Mouse (Mus musculus): ENCODE data around the gene Nxpe3. TPM values are rescaled to one million over a fixed set of nuclear protein-coding genes. Genes with fewer than 3 reads are reported as not detected.

Nxpe3 gene
- polyA plus RNA-seq, 1 experiment from 2014 or later, result 2.1 TPM

DNA sequence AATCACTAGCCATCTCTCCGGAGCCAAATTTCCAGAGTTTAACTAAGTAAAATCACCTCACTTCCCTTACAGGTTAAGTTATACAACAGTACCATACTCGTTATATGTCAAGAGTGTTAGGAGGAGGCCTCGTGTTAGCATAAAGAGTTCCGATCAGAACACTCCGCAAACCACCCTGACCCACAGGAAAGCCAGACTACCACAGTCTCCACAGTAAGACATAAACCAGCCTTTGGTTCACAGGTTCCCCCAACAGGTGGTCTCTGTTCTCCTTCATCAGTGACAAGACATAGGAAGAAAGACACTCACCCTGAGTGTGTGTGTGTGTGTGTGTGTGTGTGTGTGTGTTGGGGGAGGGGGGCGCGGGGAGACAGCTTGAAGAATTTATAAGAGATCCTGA is 3.7 kb downstream of the Nxpe3 start:
- Histone ChIP-seq H3K9ac (replicated peaks; ENCODE audit: low read length) (no peak overlapping the region), H3K36me3 (ENCODE audit: insufficient read depth, low read length) (peaks cover 7% of the 10 kb centered on the region), H3K27me3 (ENCODE audit: insufficient read depth, low read length) (no peaks in the 10 kb centered on the region), H3K4me3 (ENCODE audit: low read length) (no peak overlapping the region), H3K27ac (ENCODE audit: low read length) (no peak overlapping the region), H3K9me3 (ENCODE audit: low read length) (no peaks in the 10 kb centered on the region), H3K4me2 (replicated peaks; ENCODE audit: low read depth, low read length) (no peak overlapping the region), H3K4me1 (ENCODE audit: insufficient read depth, low read length) (peaks cover 8% of the 10 kb centered on the region)
- no peak for ATAC-seq (ENCODE audit: low FRiP score, low TSS enrichment)
- WGBS, result 93% methylated on average over 7 of the region's 7 CpGs

- Histone ChIP-seq H3K36me3 (ENCODE audit: insufficient read depth, low read length) (peaks cover 7% of the 10 kb centered on the region), H3K27me3 (ENCODE audit: insufficient read depth, low read length) (no peaks in the 10 kb centered on the region), H3K4me1 (ENCODE audit: insufficient read depth, low read length) (peaks cover 8% of the 10 kb centered on the region), H3K27ac (ENCODE audit: low read length) (no peak overlapping the region), H3K9me3 (ENCODE audit: low read length) (no peaks in the 10 kb centered on the region), H3K4me3 (ENCODE audit: low read length) (no peak overlapping the region), H3K4me2 (replicated peaks; ENCODE audit: low read depth, low read length) (no peak overlapping the region), H3K9ac (replicated peaks; ENCODE audit: low read length) (no peak overlapping the region)
- no peak for ATAC-seq (ENCODE audit: low FRiP score, low TSS enrichment)
- 81% methylated on average over 19 of the region's 19 CpGs for WGBS
Observed at GRCm38 (mm10) chr16:55890346-55891136, 4.5 kb downstream of the Nxpe3 start.

GRCm38 (mm10) chr16:55889451-55889850 is 5.6 kb downstream of the Nxpe3 start:
- WGBS, result 82% methylated on average over 3 of the region's 3 CpGs
- Histone ChIP-seq H3K36me3 (ENCODE audit: insufficient read depth, low read length) (peaks cover 7% of the 10 kb centered on the region), H3K4me2 (replicated peaks; ENCODE audit: low read depth, low read length) (no peak overlapping the region), H3K27me3 (ENCODE audit: insufficient read depth, low read length) (no peaks in the 10 kb centered on the region), H3K27ac (ENCODE audit: low read length) (no peak overlapping the region), H3K9ac (replicated peaks; ENCODE audit: low read length) (no peak overlapping the region), H3K4me3 (ENCODE audit: low read length) (no peak overlapping the region), H3K9me3 (ENCODE audit: low read length) (no peaks in the 10 kb centered on the region), H3K4me1 (ENCODE audit: insufficient read depth, low read length) (peaks cover 6% of the 10 kb centered on the region)
- ATAC-seq (ENCODE audit: low FRiP score, low TSS enrichment), result no peak

DNA sequence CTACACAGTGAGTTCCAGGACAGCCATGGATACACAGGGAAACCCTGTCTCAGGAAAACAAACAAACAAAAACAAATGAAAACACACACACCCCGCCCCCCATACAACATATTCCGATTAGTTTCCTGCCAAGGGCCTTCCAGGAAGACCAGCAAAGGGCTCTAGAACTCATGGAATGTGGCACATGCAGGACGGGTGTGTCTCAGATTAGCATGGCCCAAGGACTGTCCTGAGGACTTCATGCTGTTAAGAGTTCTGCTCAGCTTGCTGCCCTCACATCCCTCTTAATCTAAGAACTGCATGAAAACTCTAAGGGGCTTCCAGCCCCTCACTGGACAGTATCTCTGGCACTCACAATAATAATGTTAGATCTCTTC is 6.5 kb downstream of the Nxpe3 start:
- Histone ChIP-seq H3K27ac (ENCODE audit: low read length) (no peak overlapping the region), H3K27me3 (ENCODE audit: insufficient read depth, low read length) (no peaks in the 10 kb centered on the region), H3K9me3 (ENCODE audit: low read length) (no peaks in the 10 kb centered on the region), H3K4me1 (ENCODE audit: insufficient read depth, low read length) (no peaks in the 10 kb centered on the region; the same call in 1 of the 2 replicates), H3K9ac (replicated peaks; ENCODE audit: low read length) (no peak overlapping the region), H3K4me3 (ENCODE audit: low read length) (no peak overlapping the region), H3K4me2 (replicated peaks; ENCODE audit: low read depth, low read length) (no peak overlapping the region), H3K36me3 (ENCODE audit: insufficient read depth, low read length) (peaks cover 8% of the 10 kb centered on the region)
- WGBS, result 73% methylated on average over 3 of the region's 3 CpGs
- ATAC-seq (ENCODE audit: low FRiP score, low TSS enrichment), result no peak

- no peak overlapping the region for H3K9ac ChIP-seq (replicated peaks; ENCODE audit: low read length)
- no peaks in the 10 kb centered on the region for H3K27me3 ChIP-seq (ENCODE audit: insufficient read depth, low read length)
- no peaks in the 10 kb centered on the region for H3K4me1 ChIP-seq (ENCODE audit: insufficient read depth, low read length)
- no peak for ATAC-seq (ENCODE audit: low FRiP score, low TSS enrichment)
- H3K27ac ChIP-seq (ENCODE audit: low read length), result no peak overlapping the region; the same call in 1 of the 2 replicates
- peaks cover 12% of the 10 kb centered on the region for H3K36me3 ChIP-seq (ENCODE audit: insufficient read depth, low read length)
- WGBS, result 60% methylated on average over 7 of the region's 7 CpGs
- H3K9me3 ChIP-seq (ENCODE audit: low read length), result no peaks in the 10 kb centered on the region
- H3K4me3 ChIP-seq (ENCODE audit: low read length), result no peak overlapping the region
- H3K4me2 ChIP-seq (replicated peaks; ENCODE audit: low read depth, low read length), result no peak overlapping the region
Observed at GRCm38 (mm10) chr16:55887814-55888583, 7.1 kb downstream of the Nxpe3 start.

DNA sequence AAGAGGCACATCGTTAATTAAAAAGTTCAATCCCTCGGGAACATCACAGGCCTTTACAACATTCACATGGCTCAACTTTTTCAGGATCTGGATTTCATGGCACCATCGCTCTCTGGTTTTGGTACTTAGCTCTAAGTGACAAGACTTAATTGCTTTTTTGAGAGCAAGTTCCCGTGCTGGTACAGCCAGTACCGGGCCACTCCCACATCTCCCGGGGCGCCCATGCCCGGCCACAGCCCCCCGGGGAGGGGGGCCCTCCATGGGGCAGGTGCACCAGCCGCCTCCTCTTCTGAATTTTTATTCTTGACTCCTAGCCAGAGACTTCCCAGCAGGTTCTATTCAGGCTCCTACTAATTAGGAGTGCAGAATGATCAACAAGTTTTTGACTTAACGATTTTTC is 10.8 kb downstream of the Nxpe3 start:
- no peak for ATAC-seq (ENCODE audit: low FRiP score, low TSS enrichment)
- H3K4me1 ChIP-seq (ENCODE audit: insufficient read depth, low read length), result no peaks in the 10 kb centered on the region
- 79% methylated on average over 11 of the region's 11 CpGs for WGBS

GRCm38 (mm10) chr16:55876025-55876424 is 19.1 kb downstream of the Nxpe3 start:
- H3K9ac ChIP-seq (replicated peaks; ENCODE audit: low read length), result no peak overlapping the region
- no peaks in the 10 kb centered on the region for H3K4me1 ChIP-seq (ENCODE audit: insufficient read depth, low read length)
- no peak overlapping the region for H3K27ac ChIP-seq (ENCODE audit: low read length)
- H3K36me3 ChIP-seq (ENCODE audit: insufficient read depth, low read length), result no peaks in the 10 kb centered on the region
- H3K4me2 ChIP-seq (replicated peaks; ENCODE audit: low read depth, low read length), result no peak overlapping the region
- no peaks in the 10 kb centered on the region for H3K27me3 ChIP-seq (ENCODE audit: insufficient read depth, low read length)
- no peak for ATAC-seq (ENCODE audit: low FRiP score, low TSS enrichment)
- no peaks in the 10 kb centered on the region for H3K9me3 ChIP-seq (ENCODE audit: low read length)
- no peak overlapping the region for H3K4me3 ChIP-seq (ENCODE audit: low read length)
- WGBS, result 53% methylated on average over 6 of the region's 6 CpGs

More for the DNA sequence above, 10.8 kb downstream of the Nxpe3 start:
- no peak overlapping the region for H3K27ac ChIP-seq (ENCODE audit: low read length)
- H3K4me2 ChIP-seq (replicated peaks; ENCODE audit: low read depth, low read length), result no peak overlapping the region
- no peaks in the 10 kb centered on the region for H3K9me3 ChIP-seq (ENCODE audit: low read length)
- no peak overlapping the region for H3K4me3 ChIP-seq (ENCODE audit: low read length)
- H3K36me3 ChIP-seq (ENCODE audit: insufficient read depth, low read length), result peaks cover 11% of the 10 kb centered on the region
- H3K27me3 ChIP-seq (ENCODE audit: insufficient read depth, low read length), result no peaks in the 10 kb centered on the region
- no peak overlapping the region for H3K9ac ChIP-seq (replicated peaks; ENCODE audit: low read length)

GRCm38 (mm10) chr16:55863832-55864231 is 31.3 kb downstream of the Nxpe3 start:
- Histone ChIP-seq H3K9ac (replicated peaks; ENCODE audit: low read length) (no peak overlapping the region), H3K4me2 (replicated peaks; ENCODE audit: low read depth, low read length) (no peak overlapping the region), H3K36me3 (ENCODE audit: insufficient read depth, low read length) (0 out of 2 replicates have a peak, but pooled peaks cover 8% of the 10 kb centered on the region), H3K9me3 (ENCODE audit: low read length) (no peaks in the 10 kb centered on the region), H3K4me1 (ENCODE audit: insufficient read depth, low read length) (no peaks in the 10 kb centered on the region), H3K27me3 (ENCODE audit: insufficient read depth, low read length) (no peaks in the 10 kb centered on the region), H3K4me3 (ENCODE audit: low read length) (no peak overlapping the region), H3K27ac (ENCODE audit: low read length) (no peak overlapping the region)
- ATAC-seq (ENCODE audit: low FRiP score, low TSS enrichment), result no peak
- WGBS, result 65% methylated on average over 4 of the region's 4 CpGs

- Histone ChIP-seq H3K4me2 (replicated peaks; ENCODE audit: low read depth, low read length) (no peak overlapping the region), H3K27me3 (ENCODE audit: insufficient read depth, low read length) (no peaks in the 10 kb centered on the region), H3K9ac (replicated peaks; ENCODE audit: low read length) (no peak overlapping the region), H3K4me3 (ENCODE audit: low read length) (no peak overlapping the region), H3K27ac (ENCODE audit: low read length) (no peak overlapping the region), H3K36me3 (ENCODE audit: insufficient read depth, low read length) (0 out of 2 replicates have a peak, but pooled peaks cover 8% of the 10 kb centered on the region), H3K9me3 (ENCODE audit: low read length) (no peaks in the 10 kb centered on the region), H3K4me1 (ENCODE audit: insufficient read depth, low read length) (no peaks in the 10 kb centered on the region)
- ATAC-seq (ENCODE audit: low FRiP score, low TSS enrichment), result peak; percentile 42; the same call in 1 of the 2 replicates
- 29% methylated on average over 7 of the region's 7 CpGs for WGBS
Observed at GRCm38 (mm10) chr16:55863149-55863815, 31.8 kb downstream of the Nxpe3 start.

Data from kidney, embryonic 16.5 days (tissue).